Mouse (Mus musculus): ENCODE measurements around the gene Blmh. TPM values are rescaled to one million over a fixed set of nuclear protein-coding genes. Genes with fewer than 3 reads are reported as not detected.

Gene Blmh
- polyA plus RNA-seq, 1 experiment from 2014 or later = 89.0 TPM

DNA sequence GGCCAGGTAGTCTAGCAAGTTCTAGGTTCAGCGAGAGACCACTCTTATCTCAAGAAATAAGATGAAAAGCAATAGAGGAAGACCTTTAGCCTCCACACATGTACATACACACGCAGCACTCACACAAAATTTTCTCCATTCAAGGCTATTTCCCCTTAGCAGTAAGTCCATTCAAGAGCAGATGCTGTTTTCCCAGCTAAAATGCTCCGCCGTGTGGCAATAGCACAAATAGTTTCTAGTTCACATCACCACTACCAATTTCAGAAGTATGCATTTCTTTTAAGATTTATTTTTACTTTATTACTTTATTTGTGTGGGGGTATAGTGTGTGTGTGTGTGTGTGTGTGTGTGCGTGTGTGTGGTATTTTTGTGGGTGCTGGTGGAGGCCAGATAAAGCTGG, 12.0 kb downstream of the Blmh start:
- Histone ChIP-seq H3K36me3 (ENCODE audit: control insufficient read depth, insufficient read depth, low read length) (no peaks in the 10 kb centered on the region), H3K27me3 (ENCODE audit: control insufficient read depth, insufficient read depth, low read length) (no peaks in the 10 kb centered on the region; the same call in 1 of the 2 replicates), H3K27ac (ENCODE audit: low read depth, low read length) (no peak overlapping the region), H3K4me1 (ENCODE audit: control insufficient read depth, insufficient read depth, low read length) (no peaks in the 10 kb centered on the region), H3K4me2 (no peak overlapping the region), H3K4me3 (ENCODE audit: low read depth, low read length) (no peak overlapping the region), H3K9me3 (replicated peaks; ENCODE audit: control insufficient read depth, low read length) (no peaks in the 10 kb centered on the region), H3K9ac (ENCODE audit: low read depth, low read length) (no peak overlapping the region)
- 69% methylated on average over 5 of the region's 5 CpGs for WGBS (ENCODE audit: insufficient replicate concordance)
- ATAC-seq (replicated peaks; ENCODE audit: insufficient number of reproducible peaks, low FRiP score, low TSS enrichment) = no peak

DNA sequence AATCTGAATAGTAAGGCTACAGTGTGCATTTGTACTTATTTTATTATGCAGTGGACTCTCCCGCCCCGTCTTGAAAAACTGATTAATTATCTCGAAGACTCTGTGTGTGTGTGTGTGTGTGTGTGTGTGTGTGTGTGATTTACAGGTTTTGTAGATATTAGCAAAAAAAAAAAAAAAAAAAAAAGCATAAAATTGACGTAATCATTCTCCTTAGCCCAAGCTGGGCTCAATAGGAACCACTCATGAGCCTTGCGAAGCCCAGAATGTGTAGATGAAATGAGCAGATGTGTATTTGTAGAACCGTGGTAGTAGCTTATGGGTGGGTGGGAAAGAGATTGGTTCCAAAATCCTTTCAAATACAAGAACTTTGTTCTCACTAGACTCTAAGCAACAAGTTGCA, 20.2 kb downstream of the Blmh start:
- ATAC-seq (replicated peaks; ENCODE audit: insufficient number of reproducible peaks, low FRiP score, low TSS enrichment) = no peak
- no peaks in the 10 kb centered on the region for H3K9me3 ChIP-seq (replicated peaks; ENCODE audit: control insufficient read depth, low read length)
- peak overlapping the region; percentile 90; the same call in 1 of the 2 replicates for H3K9ac ChIP-seq (ENCODE audit: low read depth, low read length)
- WGBS (ENCODE audit: insufficient replicate concordance) = 71% methylated on average over 6 of the region's 6 CpGs
- no peak overlapping the region; the same call in 1 of the 2 replicates for H3K27ac ChIP-seq (ENCODE audit: low read depth, low read length)
- no peaks in the 10 kb centered on the region for H3K36me3 ChIP-seq (ENCODE audit: control insufficient read depth, insufficient read depth, low read length)
- H3K4me1 ChIP-seq (ENCODE audit: control insufficient read depth, insufficient read depth, low read length) = peaks cover 5% of the 10 kb centered on the region
- peak overlapping the region; percentile 89 for H3K4me3 ChIP-seq (ENCODE audit: low read depth, low read length)
- H3K4me2 ChIP-seq = peak overlapping the region; percentile 71
- no peaks in the 10 kb centered on the region for H3K27me3 ChIP-seq (ENCODE audit: control insufficient read depth, insufficient read depth, low read length)

DNA sequence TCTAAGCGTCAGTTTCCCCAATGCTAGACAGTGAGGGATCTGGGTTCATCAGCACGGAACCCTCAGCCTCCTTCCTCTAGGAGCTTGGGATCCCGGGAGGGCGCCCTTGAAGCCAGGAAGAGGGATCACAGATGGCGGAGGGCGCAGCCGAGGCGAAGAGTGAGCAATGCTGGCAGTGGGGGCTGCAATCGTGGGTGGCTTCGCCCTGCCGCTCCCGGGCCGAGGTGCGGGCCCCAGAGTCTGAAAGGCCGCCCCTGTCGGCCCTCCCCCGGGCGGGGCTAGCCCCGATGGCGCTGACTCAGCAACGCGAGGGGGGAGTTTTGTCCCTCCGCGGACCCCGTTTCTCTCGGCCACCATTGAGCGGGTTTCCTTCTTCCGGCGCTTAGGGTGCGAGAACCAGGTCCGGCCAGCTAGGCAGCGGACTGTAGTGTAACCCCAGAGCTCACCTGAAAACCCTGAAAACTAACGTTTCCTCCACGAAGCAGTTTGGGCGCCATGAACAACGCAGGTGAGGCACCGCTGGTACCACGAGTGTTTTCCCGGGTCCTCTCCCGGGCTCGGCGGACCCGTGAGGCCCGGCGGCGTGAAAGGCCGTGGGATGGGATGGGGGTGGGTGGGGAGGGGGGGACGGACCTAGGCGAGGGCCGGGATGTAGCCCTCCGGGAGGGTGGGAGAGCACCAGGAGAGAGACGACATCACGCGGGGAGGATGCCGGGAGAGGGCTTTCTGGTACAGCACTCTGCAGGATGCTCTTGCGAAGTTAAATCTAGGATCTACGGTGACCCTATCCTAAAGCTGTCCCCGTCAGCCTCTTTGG, 21.0 kb downstream of the Blmh start:
- H3K9ac ChIP-seq (ENCODE audit: low read depth, low read length) = peak overlapping the region; percentile 90
- peak; percentile 92 for ATAC-seq (replicated peaks; ENCODE audit: insufficient number of reproducible peaks, low FRiP score, low TSS enrichment)
- H3K9me3 ChIP-seq (replicated peaks; ENCODE audit: control insufficient read depth, low read length) = no peaks in the 10 kb centered on the region
- WGBS (ENCODE audit: insufficient replicate concordance) = under 1% methylated on average over 53 of the region's 58 CpGs
- H3K4me2 ChIP-seq = peak overlapping the region; percentile 71
- peak overlapping the region; percentile 70 for H3K27ac ChIP-seq (ENCODE audit: low read depth, low read length)
- no peaks in the 10 kb centered on the region for H3K36me3 ChIP-seq (ENCODE audit: control insufficient read depth, insufficient read depth, low read length)
- no peaks in the 10 kb centered on the region for H3K27me3 ChIP-seq (ENCODE audit: control insufficient read depth, insufficient read depth, low read length)
- peak overlapping the region; percentile 89 for H3K4me3 ChIP-seq (ENCODE audit: low read depth, low read length)
- peaks cover 5% of the 10 kb centered on the region for H3K4me1 ChIP-seq (ENCODE audit: control insufficient read depth, insufficient read depth, low read length)

DNA sequence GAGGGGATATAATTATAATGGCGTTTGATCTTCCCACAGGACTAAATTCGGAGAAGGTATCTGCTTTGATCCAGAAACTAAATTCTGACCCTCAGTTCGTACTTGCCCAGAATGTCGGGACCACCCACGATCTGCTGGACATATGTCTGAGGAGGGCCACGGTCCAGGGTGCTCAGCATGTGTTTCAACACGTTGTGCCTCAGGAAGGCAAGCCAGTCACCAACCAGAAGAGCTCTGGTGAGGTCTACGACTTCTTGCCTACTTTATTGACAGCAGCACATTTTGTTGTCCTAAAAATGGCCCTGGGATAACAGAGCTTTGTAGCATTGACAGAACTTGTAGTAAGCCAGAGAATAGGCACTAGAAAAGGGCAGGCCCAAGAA, 21.6 kb downstream of the Blmh start:
- Histone ChIP-seq H3K27me3 (ENCODE audit: control insufficient read depth, insufficient read depth, low read length) (no peaks in the 10 kb centered on the region), H3K4me1 (ENCODE audit: control insufficient read depth, insufficient read depth, low read length) (peaks cover 5% of the 10 kb centered on the region), H3K4me2 (peak overlapping the region; percentile 71), H3K27ac (ENCODE audit: low read depth, low read length) (no peak overlapping the region), H3K9ac (ENCODE audit: low read depth, low read length) (peak overlapping the region; percentile 90), H3K36me3 (ENCODE audit: control insufficient read depth, insufficient read depth, low read length) (no peaks in the 10 kb centered on the region), H3K9me3 (replicated peaks; ENCODE audit: control insufficient read depth, low read length) (no peaks in the 10 kb centered on the region), H3K4me3 (ENCODE audit: low read depth, low read length) (peak overlapping the region; percentile 89)
- 4% methylated on average over 8 of the region's 8 CpGs for WGBS (ENCODE audit: insufficient replicate concordance)
- ATAC-seq (replicated peaks; ENCODE audit: insufficient number of reproducible peaks, low FRiP score, low TSS enrichment) = no peak

DNA sequence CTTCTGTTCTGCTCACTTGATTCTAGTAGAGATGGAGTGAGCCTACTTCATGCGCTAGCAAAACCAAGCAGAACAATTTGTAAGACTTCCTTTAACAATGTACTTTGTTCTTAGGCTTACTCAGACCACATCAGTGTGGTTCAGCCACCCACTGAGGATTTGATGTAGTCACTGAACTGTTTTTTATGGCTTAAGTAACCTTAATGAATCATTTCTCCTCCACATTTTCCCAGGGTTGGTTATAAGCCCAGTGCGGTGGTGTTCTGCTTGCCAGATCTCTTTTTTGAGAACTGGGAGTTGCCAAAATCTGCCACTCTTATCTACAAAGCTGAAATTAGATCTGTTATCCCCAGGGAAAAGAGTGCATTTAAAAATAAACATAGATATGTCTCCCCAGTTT, 28.9 kb downstream of the Blmh start:
- no peaks in the 10 kb centered on the region for H3K9me3 ChIP-seq (replicated peaks; ENCODE audit: control insufficient read depth, low read length)
- WGBS (ENCODE audit: insufficient replicate concordance) = 77% methylated on average over 2 of the region's 2 CpGs
- H3K4me1 ChIP-seq (ENCODE audit: control insufficient read depth, insufficient read depth, low read length) = no peaks in the 10 kb centered on the region
- H3K27ac ChIP-seq (ENCODE audit: low read depth, low read length) = no peak overlapping the region
- H3K4me2 ChIP-seq = no peak overlapping the region
- no peak for ATAC-seq (replicated peaks; ENCODE audit: insufficient number of reproducible peaks, low FRiP score, low TSS enrichment)
- H3K4me3 ChIP-seq (ENCODE audit: low read depth, low read length) = no peak overlapping the region
- H3K27me3 ChIP-seq (ENCODE audit: control insufficient read depth, insufficient read depth, low read length) = no peaks in the 10 kb centered on the region
- H3K9ac ChIP-seq (ENCODE audit: low read depth, low read length) = no peak overlapping the region
- peaks cover 23% of the 10 kb centered on the region for H3K36me3 ChIP-seq (ENCODE audit: control insufficient read depth, insufficient read depth, low read length)

DNA sequence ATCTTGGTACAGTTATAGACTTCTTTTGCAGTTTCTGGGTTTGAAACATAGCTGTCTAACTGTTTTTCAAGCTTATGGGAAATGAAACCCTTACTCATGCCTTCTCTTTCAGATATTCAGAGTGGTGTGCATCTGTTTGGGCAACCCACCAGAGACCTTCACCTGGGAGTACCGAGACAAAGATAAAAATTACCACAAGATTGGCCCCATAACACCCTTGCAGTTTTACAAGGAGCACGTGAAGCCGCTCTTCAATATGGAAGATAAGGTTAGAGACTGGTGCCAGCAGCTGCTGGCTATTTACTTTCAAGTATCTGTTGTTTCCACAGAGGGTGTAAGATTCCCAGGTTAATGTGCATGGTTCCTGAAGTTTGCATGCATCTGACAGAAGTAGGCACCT, 41.1 kb downstream of the Blmh start:
- Histone ChIP-seq H3K4me1 (ENCODE audit: control insufficient read depth, insufficient read depth, low read length) (no peaks in the 10 kb centered on the region), H3K27ac (ENCODE audit: low read depth, low read length) (no peak overlapping the region), H3K9me3 (replicated peaks; ENCODE audit: control insufficient read depth, low read length) (no peaks in the 10 kb centered on the region), H3K4me3 (ENCODE audit: low read depth, low read length) (no peak overlapping the region), H3K36me3 (ENCODE audit: control insufficient read depth, insufficient read depth, low read length) (peaks cover 31% of the 10 kb centered on the region), H3K4me2 (no peak overlapping the region), H3K9ac (ENCODE audit: low read depth, low read length) (no peak overlapping the region), H3K27me3 (ENCODE audit: control insufficient read depth, insufficient read depth, low read length) (no peaks in the 10 kb centered on the region)
- 92% methylated on average over 3 of the region's 3 CpGs for WGBS (ENCODE audit: insufficient replicate concordance)
- no peak for ATAC-seq (replicated peaks; ENCODE audit: insufficient number of reproducible peaks, low FRiP score, low TSS enrichment)

DNA sequence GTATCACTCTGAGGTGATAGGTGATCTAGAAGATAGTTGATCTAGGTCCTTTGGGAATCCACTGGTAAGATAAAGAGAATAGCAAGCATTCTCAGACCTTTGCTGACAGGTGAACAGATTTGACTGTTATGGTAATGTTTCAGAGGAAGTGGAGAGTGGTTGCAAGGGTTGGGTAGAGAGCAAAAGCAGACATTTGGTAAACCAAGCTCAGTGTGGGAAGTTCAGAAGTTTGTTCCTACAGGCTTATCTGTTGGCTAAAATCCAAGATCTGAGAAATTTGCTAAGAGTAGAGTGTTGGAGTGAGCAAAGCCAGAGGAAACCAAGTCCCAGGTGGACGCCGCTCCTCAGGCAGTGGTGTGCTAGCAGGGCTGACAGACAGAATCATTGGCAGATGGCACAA, 45.7 kb downstream of the Blmh start:
- peaks cover 33% of the 10 kb centered on the region for H3K36me3 ChIP-seq (ENCODE audit: control insufficient read depth, insufficient read depth, low read length)
- no peaks in the 10 kb centered on the region for H3K27me3 ChIP-seq (ENCODE audit: control insufficient read depth, insufficient read depth, low read length)
- no peak overlapping the region for H3K27ac ChIP-seq (ENCODE audit: low read depth, low read length)
- ATAC-seq (replicated peaks; ENCODE audit: insufficient number of reproducible peaks, low FRiP score, low TSS enrichment) = no peak
- no peaks in the 10 kb centered on the region for H3K4me1 ChIP-seq (ENCODE audit: control insufficient read depth, insufficient read depth, low read length)
- WGBS (ENCODE audit: insufficient replicate concordance) = 56% methylated on average over 2 of the region's 2 CpGs
- no peaks in the 10 kb centered on the region for H3K9me3 ChIP-seq (replicated peaks; ENCODE audit: control insufficient read depth, low read length)
- no peak overlapping the region for H3K9ac ChIP-seq (ENCODE audit: low read depth, low read length)
- no peak overlapping the region for H3K4me3 ChIP-seq (ENCODE audit: low read depth, low read length)
- no peak overlapping the region for H3K4me2 ChIP-seq

DNA sequence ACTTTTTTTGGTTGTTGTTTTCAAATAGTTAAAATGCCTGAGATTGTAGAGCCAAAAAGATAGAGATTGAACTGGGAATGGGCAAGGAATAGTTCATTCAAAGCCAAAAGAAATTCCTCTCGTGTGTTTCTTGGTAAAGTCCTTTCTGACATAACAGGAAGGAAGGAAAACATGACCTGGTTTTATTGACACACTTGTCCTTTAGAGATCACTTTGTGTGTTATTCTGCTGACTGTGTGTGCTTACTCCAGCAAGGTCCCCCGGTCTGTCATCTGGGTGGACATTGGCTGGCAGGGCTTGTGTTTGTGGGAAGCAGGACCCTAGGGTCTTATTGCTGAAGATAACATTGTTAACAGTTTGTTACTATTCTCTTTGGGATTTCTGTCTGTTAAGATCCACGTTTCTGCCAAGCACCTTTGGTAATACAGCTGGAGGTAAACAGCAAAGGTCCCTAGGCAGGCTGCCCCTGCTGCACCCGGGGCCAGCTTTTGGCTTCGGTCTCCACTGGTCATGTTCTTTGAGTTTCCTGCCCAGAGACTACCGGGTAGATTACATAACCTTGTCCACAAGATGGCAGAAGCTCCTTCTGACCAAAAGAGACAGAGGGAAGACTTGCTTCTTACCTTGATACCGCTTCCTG, 50.2 kb downstream of the Blmh start:
- no peak overlapping the region for H3K27ac ChIP-seq (ENCODE audit: low read depth, low read length)
- 80% methylated on average over 7 of the region's 7 CpGs for WGBS (ENCODE audit: insufficient replicate concordance)
- ATAC-seq (replicated peaks; ENCODE audit: insufficient number of reproducible peaks, low FRiP score, low TSS enrichment) = no peak

More for the DNA sequence above, 50.2 kb downstream of the Blmh start:
- H3K9me3 ChIP-seq (replicated peaks; ENCODE audit: control insufficient read depth, low read length) = no peaks in the 10 kb centered on the region
- H3K27me3 ChIP-seq (ENCODE audit: control insufficient read depth, insufficient read depth, low read length) = no peaks in the 10 kb centered on the region
- no peaks in the 10 kb centered on the region for H3K4me1 ChIP-seq (ENCODE audit: control insufficient read depth, insufficient read depth, low read length)
- H3K36me3 ChIP-seq (ENCODE audit: control insufficient read depth, insufficient read depth, low read length) = peaks cover 33% of the 10 kb centered on the region
- no peak overlapping the region for H3K4me2 ChIP-seq
- H3K4me3 ChIP-seq (ENCODE audit: low read depth, low read length) = no peak overlapping the region
- H3K9ac ChIP-seq (ENCODE audit: low read depth, low read length) = no peak overlapping the region

All from heart, embryonic 11.5 days (tissue).